Mouse (Mus musculus): Measurements from ENCODE around the gene Mrps21. TPM values are rescaled to one million over a fixed set of nuclear protein-coding genes. Genes with fewer than 3 reads are reported as not detected.
A peak's percentile ranks its signal among the peaks of the same experiment; 100 is the strongest.
"Not testable (repeated sequence)": the region's sequence is repeated elsewhere in the genome, so short reads cannot be mapped to it uniquely, and the experiment has no call there.

Gene Mrps21
- polyA plus RNA-seq, 2 experiments = 155 to 303 TPM

DNA sequence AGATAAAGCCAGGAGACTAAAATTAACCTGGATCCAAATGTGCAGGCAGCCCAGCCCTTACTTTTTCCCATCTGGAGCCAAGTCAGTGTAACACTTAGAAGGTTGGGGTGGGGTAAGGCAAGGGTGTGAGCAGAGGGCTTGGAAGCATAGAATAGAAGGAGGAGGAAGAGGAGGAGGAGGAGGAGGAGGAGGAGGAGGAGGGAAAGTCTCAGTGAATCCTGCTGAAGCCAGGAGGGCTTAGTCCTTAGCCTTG, 31.0 kb upstream of the Mrps21 start:
- TF ChIP-seq POLR2A (IDR thresholded peaks at IDR 0.05; ENCODE audit: borderline replicate concordance, extremely low read depth, insufficient read depth, insufficient read length) = no peak
- no peaks in the 10 kb centered on the region for H3K9me3 ChIP-seq (ENCODE audit: control insufficient read depth, low read length)
- H3K36me3 ChIP-seq (ENCODE audit: control insufficient read depth, insufficient read depth, low read length) = peaks cover 16% of the 10 kb centered on the region
- H3K4me3 ChIP-seq (replicated peaks; ENCODE audit: low read length) = no peak overlapping the region
- DNase-seq (ENCODE audit: low spot score) (no peak), ATAC-seq (ENCODE audit: low FRiP score, low read depth) (no peak)
- peaks cover 26% of the 10 kb centered on the region for H3K4me1 ChIP-seq (ENCODE audit: control insufficient read depth, insufficient read depth, low read length)
- H3K27me3 ChIP-seq (ENCODE audit: control insufficient read depth, insufficient read depth, low read length) = no peaks in the 10 kb centered on the region
- H3K27ac ChIP-seq (replicated peaks; ENCODE audit: low read depth, low read length) = no peak overlapping the region
- peak overlapping the region; percentile 30; the same call in 1 of the 2 replicates for H3K4me2 ChIP-seq (replicated peaks; ENCODE audit: low read depth, low read length, severe bottlenecking)
- 0 out of 2 replicates have a peak overlapping the region, but pooled peaks have one; percentile 12 for H3K9ac ChIP-seq (ENCODE audit: low read depth, low read length, severe bottlenecking)

DNA sequence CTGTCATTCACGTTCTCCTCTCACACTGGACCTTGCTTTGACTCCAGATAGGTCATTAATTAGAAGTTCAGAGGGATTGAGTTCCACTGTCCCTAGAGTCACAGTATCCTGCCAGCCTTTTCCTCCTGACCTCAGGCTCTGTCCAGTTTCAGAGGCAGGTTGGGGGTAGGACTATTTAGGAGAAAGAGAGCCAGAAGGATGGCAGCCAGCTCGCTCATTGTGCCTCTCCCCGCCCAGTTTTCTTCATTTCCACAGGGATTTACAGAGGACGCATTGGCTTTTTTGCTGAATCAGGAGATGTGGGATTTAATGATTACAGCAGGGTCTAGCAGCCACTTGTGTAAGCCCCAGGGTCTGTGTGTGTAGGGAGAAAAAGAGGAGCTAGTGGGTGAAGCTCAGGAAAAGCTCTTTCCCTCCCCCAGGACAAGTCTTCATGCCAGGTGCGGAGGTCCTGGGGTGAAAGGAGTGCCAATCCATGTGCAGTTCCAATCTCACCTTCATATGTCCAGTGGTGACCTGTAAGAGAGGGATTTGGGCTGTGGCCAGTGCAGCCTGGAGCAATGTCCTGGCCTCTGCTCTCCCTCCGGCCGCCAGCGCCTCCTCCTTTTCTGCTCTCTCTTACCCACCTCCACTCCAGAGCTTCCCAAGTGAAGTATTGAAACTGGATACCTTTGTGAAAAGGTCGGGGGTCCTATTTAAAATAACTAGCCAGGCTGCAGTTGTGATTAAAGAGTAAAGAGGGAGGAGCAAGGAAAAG, 30.5 kb upstream of the Mrps21 start:
- Histone ChIP-seq H3K4me2 (replicated peaks; ENCODE audit: low read depth, low read length, severe bottlenecking) (0 out of 2 replicates have a peak overlapping the region, but pooled peaks have one; percentile 30), H3K9ac (ENCODE audit: low read depth, low read length, severe bottlenecking) (no peak overlapping the region)

DNA sequence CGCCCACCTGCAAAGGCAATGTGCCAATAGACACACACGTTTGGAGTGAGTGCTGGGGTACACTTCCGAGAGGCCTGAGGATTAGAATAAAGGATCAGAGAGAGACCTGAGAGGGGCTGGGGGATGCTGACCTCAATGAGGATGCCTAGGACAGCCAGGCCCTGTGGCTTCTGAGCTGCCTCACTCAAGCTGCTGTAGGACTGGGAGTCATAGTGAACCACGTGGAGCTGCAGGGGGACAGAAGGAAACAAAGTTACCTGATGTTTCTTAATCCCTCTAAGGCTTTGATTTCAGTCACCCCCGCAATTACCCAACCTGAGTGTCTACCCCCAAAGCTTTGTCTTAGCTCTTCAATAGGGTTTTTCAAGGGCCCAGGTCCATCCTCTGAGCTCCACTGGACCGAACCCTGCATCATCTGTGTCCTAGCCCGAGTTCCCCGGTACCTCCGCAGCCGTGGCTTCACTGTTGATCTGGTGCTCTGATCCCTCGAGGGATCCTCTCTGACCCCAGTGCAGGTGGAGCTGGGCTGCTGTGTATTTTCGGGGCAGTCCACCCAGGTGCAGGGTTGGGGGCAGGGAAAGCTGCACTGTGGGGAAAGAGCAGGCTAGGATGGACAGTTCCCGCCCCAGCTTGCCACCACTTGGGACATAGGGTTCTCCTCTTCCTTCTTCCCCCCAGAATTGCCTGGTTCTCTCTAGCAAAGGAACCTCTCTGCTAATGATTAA, 28.6 kb upstream of the Mrps21 start:
- Histone ChIP-seq H3K9me3 (ENCODE audit: control insufficient read depth, low read length) (no peaks in the 10 kb centered on the region), H3K4me2 (replicated peaks; ENCODE audit: low read depth, low read length, severe bottlenecking) (no peak overlapping the region), H3K27ac (replicated peaks; ENCODE audit: low read depth, low read length) (no peak overlapping the region), H3K4me3 (replicated peaks; ENCODE audit: low read length) (no peak overlapping the region), H3K9ac (ENCODE audit: low read depth, low read length, severe bottlenecking) (no peak overlapping the region), H3K36me3 (ENCODE audit: control insufficient read depth, insufficient read depth, low read length) (peaks cover 20% of the 10 kb centered on the region), H3K4me1 (ENCODE audit: control insufficient read depth, insufficient read depth, low read length) (peaks cover 17% of the 10 kb centered on the region; the same call in 1 of the 2 replicates), H3K27me3 (ENCODE audit: control insufficient read depth, insufficient read depth, low read length) (no peaks in the 10 kb centered on the region)
- no peak for DNase-seq (ENCODE audit: low spot score)
- WGBS = 73% methylated on average over 13 of the region's 13 CpGs
- no peak for ATAC-seq (ENCODE audit: low FRiP score, low read depth)
- TF ChIP-seq POLR2A (IDR thresholded peaks at IDR 0.05; ENCODE audit: borderline replicate concordance, extremely low read depth, insufficient read depth, insufficient read length) = no peak

More for the DNA sequence above, 30.5 kb upstream of the Mrps21 start:
- DNase-seq (ENCODE audit: low spot score) (no peak), ATAC-seq (ENCODE audit: low FRiP score, low read depth) (no peak)
- H3K9me3 ChIP-seq (ENCODE audit: control insufficient read depth, low read length) = no peaks in the 10 kb centered on the region
- peaks cover 26% of the 10 kb centered on the region for H3K4me1 ChIP-seq (ENCODE audit: control insufficient read depth, insufficient read depth, low read length)
- H3K4me3 ChIP-seq (replicated peaks; ENCODE audit: low read length) = no peak overlapping the region
- H3K36me3 ChIP-seq (ENCODE audit: control insufficient read depth, insufficient read depth, low read length) = peaks cover 16% of the 10 kb centered on the region
- 56% methylated on average over 9 of the region's 9 CpGs for WGBS
- TF ChIP-seq POLR2A (IDR thresholded peaks at IDR 0.05; ENCODE audit: borderline replicate concordance, extremely low read depth, insufficient read depth, insufficient read length) = no peak
- no peak overlapping the region for H3K27ac ChIP-seq (replicated peaks; ENCODE audit: low read depth, low read length)
- no peaks in the 10 kb centered on the region for H3K27me3 ChIP-seq (ENCODE audit: control insufficient read depth, insufficient read depth, low read length)

GRCm38 (mm10) chr3:95895501-95895900, 24.2 kb upstream of the Mrps21 start:
- not testable (repeated sequence) for H3K4me2 ChIP-seq (replicated peaks; ENCODE audit: low read depth, low read length, severe bottlenecking); DNase-seq (ENCODE audit: low spot score)

GRCm38 (mm10) chr3:95894317-95895160, 23.2 kb upstream of the Mrps21 start:
- H3K4me2 ChIP-seq (replicated peaks; ENCODE audit: low read depth, low read length, severe bottlenecking) = peak overlapping the region; percentile 79
- no peak for ATAC-seq (ENCODE audit: low FRiP score, low read depth)
- TF ChIP-seq POLR2A (IDR thresholded peaks at IDR 0.05; ENCODE audit: borderline replicate concordance, extremely low read depth, insufficient read depth, insufficient read length) = no peak
- no peaks in the 10 kb centered on the region for H3K9me3 ChIP-seq (ENCODE audit: control insufficient read depth, low read length)
- peak; percentile 27 for DNase-seq (ENCODE audit: low spot score)
- H3K27ac ChIP-seq (replicated peaks; ENCODE audit: low read depth, low read length) = peak overlapping the region; percentile 56; the same call in 1 of the 2 replicates
- H3K36me3 ChIP-seq (ENCODE audit: control insufficient read depth, insufficient read depth, low read length) = peaks cover 20% of the 10 kb centered on the region
- H3K27me3 ChIP-seq (ENCODE audit: control insufficient read depth, insufficient read depth, low read length) = no peaks in the 10 kb centered on the region
- peak overlapping the region; percentile 67 for H3K4me3 ChIP-seq (replicated peaks; ENCODE audit: low read length)
- 10% methylated on average over 15 of the region's 16 CpGs for WGBS
- H3K9ac ChIP-seq (ENCODE audit: low read depth, low read length, severe bottlenecking) = peak overlapping the region; percentile 74
- H3K4me1 ChIP-seq (ENCODE audit: control insufficient read depth, insufficient read depth, low read length) = peaks cover 10% of the 10 kb centered on the region; the same call in 1 of the 2 replicates

More at GRCm38 (mm10) chr3:95895501-95895900, 24.2 kb upstream of the Mrps21 start:
- not testable (repeated sequence) for H3K9me3 ChIP-seq (ENCODE audit: control insufficient read depth, low read length); H3K4me3 ChIP-seq (replicated peaks; ENCODE audit: low read length); H3K9ac ChIP-seq (ENCODE audit: low read depth, low read length, severe bottlenecking); H3K27me3 ChIP-seq (ENCODE audit: control insufficient read depth, insufficient read depth, low read length); ATAC-seq (ENCODE audit: low FRiP score, low read depth); H3K4me1 ChIP-seq (ENCODE audit: control insufficient read depth, insufficient read depth, low read length); H3K27ac ChIP-seq (replicated peaks; ENCODE audit: low read depth, low read length)
- 84% methylated on average over 7 of the region's 7 CpGs for WGBS
- H3K36me3 ChIP-seq (ENCODE audit: control insufficient read depth, insufficient read depth, low read length) = peaks cover 20% of the 10 kb centered on the region
